Mouse (Mus musculus) spleen, postnatal 4 days (tissue): ENCODE measurements at regions not wholly inside any gene's neighbourhood (a gene's known extent, or its start where the extent isn't known, plus 50 kb on each side); places are given as distances from the start of the nearest gene placed in this dataset.

Experiments
- DNase-seq, 2 experiments: peaks; one replicate each; pipeline ENCODE4 v3.0.0; 2022; ENCODE audit warnings: low spot score in 2 of 2

- DNase-seq, result no peak
Observed at GRCm38 (mm10) chr4:45587202-45587601, 54.9 kb upstream of the Shb start.

- DNase-seq, result no peak
Observed at GRCm38 (mm10) chr4:45586310-45586709, 54.0 kb upstream of the Shb start.

DNA sequence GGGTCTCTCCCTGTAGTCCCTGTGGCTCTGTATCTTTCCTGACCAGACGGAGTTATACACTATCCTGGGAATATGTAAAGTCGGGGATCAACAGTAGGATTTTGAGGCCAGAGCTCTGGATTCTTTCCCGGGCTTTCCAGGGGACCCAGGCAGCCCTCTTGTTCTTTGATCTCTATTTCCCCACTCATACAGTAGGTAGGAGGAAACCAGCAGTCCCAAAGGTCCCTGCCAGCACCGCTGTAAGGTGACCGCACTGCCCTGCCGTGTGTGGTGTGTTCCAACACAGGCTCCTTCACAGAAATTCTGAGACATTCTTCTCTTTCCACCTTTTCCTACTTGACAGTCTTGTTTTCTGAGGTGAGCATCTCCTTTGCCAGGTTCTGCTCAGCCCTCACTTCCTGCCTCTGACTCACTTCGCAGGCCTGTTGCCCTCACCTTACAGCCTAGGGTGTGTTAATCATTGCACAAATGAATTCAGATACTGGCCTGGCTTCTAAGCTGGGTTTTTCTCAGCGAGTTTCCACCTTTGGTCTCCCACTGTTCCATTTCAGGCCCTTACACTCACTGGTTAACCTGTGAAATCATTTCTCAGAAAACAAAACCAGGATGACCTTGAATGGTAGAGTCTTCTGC is 53.0 kb upstream of the Shb start:
- DNase-seq, result no peak

DNA sequence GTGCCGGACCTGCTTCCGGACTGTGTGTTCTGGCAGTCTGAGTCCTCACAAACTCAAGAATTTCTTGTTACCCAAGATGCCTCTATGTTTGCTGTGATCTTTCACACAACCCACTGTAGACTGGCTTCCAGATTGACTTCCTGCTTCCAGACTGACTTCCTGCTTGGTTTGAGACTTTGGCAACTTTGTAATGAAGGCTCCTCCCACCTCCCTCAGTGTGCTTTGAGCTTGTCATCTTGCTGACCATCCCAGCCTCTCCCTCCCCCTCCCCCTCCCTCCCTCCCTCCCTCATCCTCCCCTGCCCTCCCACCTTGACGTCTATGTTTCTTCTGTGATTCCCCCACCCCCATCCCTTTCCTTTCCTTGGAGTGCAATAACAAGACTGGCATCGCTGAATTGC is 51.7 kb upstream of the Shb start:
- no peak for DNase-seq

- no peak for DNase-seq
Observed at GRCm38 (mm10) chr4:45582496-45582895, 50.2 kb upstream of the Shb start.
